Mouse (Mus musculus) CH12.LX (cell line): Measurements from ENCODE around the gene Panx3.

Experiments
- CTCF ChIP-seq, 2 experiments: IDR thresholded peaks in 1 of 2; conservative IDR thresholded peaks in 1 of 2; 2 replicates each; pipeline ENCODE4 v1.5.1; 2011 to 2012; ENCODE audit warnings: low read depth in 2 of 2, low read length in 2 of 2, improper control_type of control experiment in 1 of 2, inconsistent platforms in 1 of 2, mild to moderate bottlenecking in 1 of 2, moderate library complexity in 1 of 2
- TCF12 ChIP-seq: IDR thresholded peaks from 2 replicates; pipeline ENCODE4 v1.6.1; 2014; ENCODE audit warnings: low read depth, mild to moderate bottlenecking, inconsistent platforms, low read length, improper control_type of control experiment

GRCm38 (mm10) chr9:37634269-37634668 is 34.8 kb downstream of the Panx3 start:
- TF ChIP-seq TCF12 (no peak), CTCF (conservative IDR thresholded peaks at IDR 0.05 in 1 of 2, IDR thresholded peaks at IDR 0.05 in 1 of 2; ENCODE audit: low read depth in 2 of 2, low read length in 2 of 2) (no peak)
